Mouse (Mus musculus): Measurements from ENCODE around the gene Ksr1. TPM values are rescaled to one million over a fixed set of nuclear protein-coding genes. Genes with fewer than 3 reads are reported as not detected.
A peak's percentile ranks its signal among the peaks of the same experiment; 100 is the strongest.

Gene Ksr1
- polyA plus RNA-seq, 1 experiment from 2014 or later = 4.7 TPM

- peak overlapping the region; percentile 28; the same call in 1 of the 2 replicates for H3K27ac ChIP-seq (ENCODE audit: low read depth, low read length)
Measured at GRCm38 (mm10) chr11:79055161-79055560, 91.0 kb downstream of the Ksr1 start.

GRCm38 (mm10) chr11:79054161-79055152, 91.8 kb downstream of the Ksr1 start:
- no peak overlapping the region for H3K27ac ChIP-seq (ENCODE audit: low read depth, low read length)
- WGBS = 84% methylated on average over 9 of the region's 9 CpGs
- H3K4me3 ChIP-seq (ENCODE audit: low read depth, low read length) = no peak overlapping the region

More at GRCm38 (mm10) chr11:79055161-79055560, 91.0 kb downstream of the Ksr1 start:
- H3K27me3 ChIP-seq (replicated peaks; ENCODE audit: control insufficient read depth, insufficient read depth, low read length) = no peaks in the 10 kb centered on the region
- TF ChIP-seq CTCF (IDR thresholded peaks at IDR 0.05; ENCODE audit: low read depth) = no peak
- peaks cover 4% of the 10 kb centered on the region; the same call in 1 of the 2 replicates for H3K36me3 ChIP-seq (ENCODE audit: control insufficient read depth, insufficient read depth)
- H3K4me1 ChIP-seq (replicated peaks; ENCODE audit: control insufficient read depth, insufficient read depth, low read length) = 0 out of 2 replicates have a peak, but pooled peaks cover 6% of the 10 kb centered on the region
- H3K4me2 ChIP-seq (replicated peaks; ENCODE audit: low read depth) = no peak overlapping the region
- 78% methylated on average over 8 of the region's 8 CpGs for WGBS
- no peaks in the 10 kb centered on the region for H3K9me3 ChIP-seq (ENCODE audit: control insufficient read depth)
- no peak for ATAC-seq
- no peak overlapping the region for H3K4me3 ChIP-seq (ENCODE audit: low read depth, low read length)
- H3K9ac ChIP-seq (ENCODE audit: low read depth, low read length) = no peak overlapping the region

GRCm38 (mm10) chr11:79053437-79053836, 92.8 kb downstream of the Ksr1 start:
- Histone ChIP-seq H3K4me3 (ENCODE audit: low read depth, low read length) (no peak overlapping the region), H3K27ac (ENCODE audit: low read depth, low read length) (no peak overlapping the region), H3K4me1 (replicated peaks; ENCODE audit: control insufficient read depth, insufficient read depth, low read length) (0 out of 2 replicates have a peak, but pooled peaks cover 3% of the 10 kb centered on the region), H3K4me2 (replicated peaks; ENCODE audit: low read depth) (no peak overlapping the region), H3K9ac (ENCODE audit: low read depth, low read length) (no peak overlapping the region), H3K27me3 (replicated peaks; ENCODE audit: control insufficient read depth, insufficient read depth, low read length) (no peaks in the 10 kb centered on the region), H3K9me3 (ENCODE audit: control insufficient read depth) (0 out of 2 replicates have a peak, but pooled peaks cover 4% of the 10 kb centered on the region), H3K36me3 (ENCODE audit: control insufficient read depth, insufficient read depth) (peaks cover 9% of the 10 kb centered on the region)
- ATAC-seq = no peak
- TF ChIP-seq CTCF (IDR thresholded peaks at IDR 0.05; ENCODE audit: low read depth) = no peak

More at GRCm38 (mm10) chr11:79054161-79055152, 91.8 kb downstream of the Ksr1 start:
- Histone ChIP-seq H3K9me3 (ENCODE audit: control insufficient read depth) (0 out of 2 replicates have a peak, but pooled peaks cover under 1% of the 10 kb centered on the region), H3K36me3 (ENCODE audit: control insufficient read depth, insufficient read depth) (peaks cover 2% of the 10 kb centered on the region; the same call in 1 of the 2 replicates), H3K4me1 (replicated peaks; ENCODE audit: control insufficient read depth, insufficient read depth, low read length) (0 out of 2 replicates have a peak, but pooled peaks cover 6% of the 10 kb centered on the region), H3K4me2 (replicated peaks; ENCODE audit: low read depth) (no peak overlapping the region), H3K9ac (ENCODE audit: low read depth, low read length) (no peak overlapping the region), H3K27me3 (replicated peaks; ENCODE audit: control insufficient read depth, insufficient read depth, low read length) (no peaks in the 10 kb centered on the region)
- no peak for ATAC-seq
- TF ChIP-seq CTCF (IDR thresholded peaks at IDR 0.05; ENCODE audit: low read depth) = no peak

GRCm38 (mm10) chr11:79052769-79053168, 93.4 kb downstream of the Ksr1 start:
- no peak for ATAC-seq
- H3K9ac ChIP-seq (ENCODE audit: low read depth, low read length) = no peak overlapping the region
- H3K4me2 ChIP-seq (replicated peaks; ENCODE audit: low read depth) = no peak overlapping the region
- no peaks in the 10 kb centered on the region for H3K4me1 ChIP-seq (replicated peaks; ENCODE audit: control insufficient read depth, insufficient read depth, low read length)
- H3K9me3 ChIP-seq (ENCODE audit: control insufficient read depth) = 0 out of 2 replicates have a peak, but pooled peaks cover 4% of the 10 kb centered on the region
- 76% methylated on average over 6 of the region's 6 CpGs for WGBS
- H3K4me3 ChIP-seq (ENCODE audit: low read depth, low read length) = no peak overlapping the region
- H3K36me3 ChIP-seq (ENCODE audit: control insufficient read depth, insufficient read depth) = peaks cover 9% of the 10 kb centered on the region
- TF ChIP-seq CTCF (IDR thresholded peaks at IDR 0.05; ENCODE audit: low read depth) = no peak
- H3K27ac ChIP-seq (ENCODE audit: low read depth, low read length) = no peak overlapping the region
- H3K27me3 ChIP-seq (replicated peaks; ENCODE audit: control insufficient read depth, insufficient read depth, low read length) = no peaks in the 10 kb centered on the region

DNA sequence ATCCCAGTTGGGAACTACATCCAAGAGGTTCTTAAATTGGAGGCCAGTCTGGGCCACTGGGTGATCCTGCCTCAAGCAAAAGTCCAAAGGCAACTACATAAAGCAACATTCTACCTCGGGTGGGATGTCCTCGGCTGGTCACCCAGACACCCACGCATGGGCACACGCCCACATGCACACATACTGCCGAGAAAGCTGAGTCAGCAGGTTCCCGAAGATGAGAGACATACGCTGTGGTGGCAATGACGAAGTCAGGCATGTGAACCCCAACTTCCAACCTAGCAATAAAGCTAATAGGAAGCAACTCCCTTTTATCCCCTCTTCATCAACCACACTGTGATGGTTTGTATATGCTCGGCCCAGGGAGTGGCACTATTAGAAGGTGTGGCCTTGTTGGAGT, 94.7 kb downstream of the Ksr1 start:
- H3K9me3 ChIP-seq (ENCODE audit: control insufficient read depth) = 0 out of 2 replicates have a peak, but pooled peaks cover 4% of the 10 kb centered on the region
- H3K4me2 ChIP-seq (replicated peaks; ENCODE audit: low read depth) = no peak overlapping the region
- no peak overlapping the region for H3K4me3 ChIP-seq (ENCODE audit: low read depth, low read length)
- peaks cover 14% of the 10 kb centered on the region for H3K36me3 ChIP-seq (ENCODE audit: control insufficient read depth, insufficient read depth)
- H3K4me1 ChIP-seq (replicated peaks; ENCODE audit: control insufficient read depth, insufficient read depth, low read length) = no peaks in the 10 kb centered on the region
- H3K27me3 ChIP-seq (replicated peaks; ENCODE audit: control insufficient read depth, insufficient read depth, low read length) = no peaks in the 10 kb centered on the region
- ATAC-seq = no peak
- no peak overlapping the region for H3K27ac ChIP-seq (ENCODE audit: low read depth, low read length)
- 84% methylated on average over 9 of the region's 9 CpGs for WGBS
- no peak for TF ChIP-seq CTCF (IDR thresholded peaks at IDR 0.05; ENCODE audit: low read depth)
- no peak overlapping the region for H3K9ac ChIP-seq (ENCODE audit: low read depth, low read length)

DNA sequence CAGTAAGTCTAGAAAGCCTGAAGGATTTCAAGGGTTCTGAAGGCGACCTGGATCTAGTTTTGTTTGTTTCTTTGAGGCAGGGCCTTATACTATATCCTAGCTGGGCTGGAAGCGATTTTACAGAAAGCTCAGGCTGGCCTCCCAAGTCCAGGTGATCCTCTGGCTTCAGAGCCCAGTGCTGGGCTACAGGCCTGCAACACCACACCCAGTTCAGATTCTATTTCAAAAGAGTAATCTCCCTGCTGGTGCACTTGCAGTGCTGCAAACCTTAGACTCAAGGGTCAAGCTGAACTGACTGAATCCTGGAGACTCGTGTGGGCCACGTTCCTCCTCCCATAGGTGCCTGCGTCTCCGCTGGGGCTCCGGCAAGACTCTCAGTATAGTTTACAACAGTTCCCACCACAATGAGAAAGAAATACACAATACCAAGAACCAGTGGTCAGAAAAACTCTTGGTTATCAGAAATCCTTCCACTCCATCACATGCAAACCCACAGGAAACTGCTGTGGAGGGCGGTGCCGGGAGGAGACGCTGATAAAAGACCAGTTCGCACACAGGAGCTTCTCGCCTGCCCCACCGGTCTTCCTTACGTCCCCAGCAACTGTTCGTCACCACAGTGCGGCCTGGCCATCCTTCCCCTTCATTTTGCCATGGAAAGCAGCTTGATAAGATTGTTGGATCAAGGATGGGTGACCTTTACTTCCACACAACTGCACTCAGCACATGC, 95.3 kb downstream of the Ksr1 start:
- Histone ChIP-seq H3K27ac (ENCODE audit: low read depth, low read length) (no peak overlapping the region), H3K36me3 (ENCODE audit: control insufficient read depth, insufficient read depth) (peaks cover 17% of the 10 kb centered on the region), H3K27me3 (replicated peaks; ENCODE audit: control insufficient read depth, insufficient read depth, low read length) (no peaks in the 10 kb centered on the region), H3K4me3 (ENCODE audit: low read depth, low read length) (no peak overlapping the region), H3K9ac (ENCODE audit: low read depth, low read length) (no peak overlapping the region), H3K4me2 (replicated peaks; ENCODE audit: low read depth) (no peak overlapping the region), H3K9me3 (ENCODE audit: control insufficient read depth) (0 out of 2 replicates have a peak, but pooled peaks cover 4% of the 10 kb centered on the region), H3K4me1 (replicated peaks; ENCODE audit: control insufficient read depth, insufficient read depth, low read length) (no peaks in the 10 kb centered on the region)
- WGBS = 68% methylated on average over 16 of the region's 16 CpGs
- ATAC-seq = no peak
- no peak for TF ChIP-seq CTCF (IDR thresholded peaks at IDR 0.05; ENCODE audit: low read depth)
